Mouse (Mus musculus): ENCODE data around the gene Ggt5.

Gene Ggt5

GRCm38 (mm10) chr10:75568441-75568840 is 20.7 kb upstream of the Ggt5 start:
- DNase-seq (ENCODE audit: extremely low spot score), result no peak

- DNase-seq (ENCODE audit: extremely low spot score), result no peak
These were observed 20.3 kb upstream of the Ggt5 start for GRCm38 (mm10) chr10:75568851-75569250.

GRCm38 (mm10) chr10:75570981-75571657 is 18.0 kb upstream of the Ggt5 start:
- DNase-seq (ENCODE audit: extremely low spot score), result no peak

DNA sequence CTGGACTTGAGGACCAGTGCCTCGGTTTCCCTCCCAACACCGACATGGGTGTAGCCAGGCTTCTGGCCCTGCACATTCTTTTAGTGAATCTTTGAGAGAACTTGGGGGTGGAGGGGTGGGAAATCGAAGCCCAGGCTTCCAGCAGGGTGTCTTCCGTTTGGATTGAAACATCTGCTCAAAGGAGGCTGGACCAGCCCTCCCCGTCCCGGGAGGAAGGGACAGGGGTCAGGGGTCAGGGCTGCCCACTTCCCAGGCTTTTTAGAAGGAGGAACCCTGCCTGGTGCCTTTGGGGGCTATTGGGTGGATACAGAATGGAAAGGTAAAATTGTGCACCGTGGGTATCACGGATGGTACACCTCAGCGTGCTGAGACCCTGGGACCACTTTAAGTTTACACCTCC is 17.2 kb upstream of the Ggt5 start:
- no peak for DNase-seq (ENCODE audit: extremely low spot score)

DNA sequence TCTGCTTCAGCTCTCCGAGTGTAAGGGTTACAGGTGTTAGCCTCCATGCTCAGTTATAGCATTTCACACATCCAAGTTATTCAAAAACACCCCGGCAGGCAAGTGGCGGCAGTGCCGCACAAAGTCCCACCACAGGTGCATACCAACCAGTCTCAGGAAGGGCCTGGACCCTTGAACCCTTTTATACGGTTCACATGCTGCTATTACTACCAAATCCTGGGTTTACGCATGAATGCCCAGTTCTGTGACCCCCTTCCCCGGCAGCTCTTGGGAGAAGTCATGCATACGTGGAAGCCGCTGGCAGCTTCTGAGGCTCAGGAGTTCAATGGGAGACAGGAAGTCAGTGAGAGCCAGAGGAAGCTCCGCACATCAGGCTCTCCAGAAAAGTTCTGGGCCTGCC is 16.0 kb upstream of the Ggt5 start:
- DNase-seq (ENCODE audit: extremely low spot score), result no peak

DNA sequence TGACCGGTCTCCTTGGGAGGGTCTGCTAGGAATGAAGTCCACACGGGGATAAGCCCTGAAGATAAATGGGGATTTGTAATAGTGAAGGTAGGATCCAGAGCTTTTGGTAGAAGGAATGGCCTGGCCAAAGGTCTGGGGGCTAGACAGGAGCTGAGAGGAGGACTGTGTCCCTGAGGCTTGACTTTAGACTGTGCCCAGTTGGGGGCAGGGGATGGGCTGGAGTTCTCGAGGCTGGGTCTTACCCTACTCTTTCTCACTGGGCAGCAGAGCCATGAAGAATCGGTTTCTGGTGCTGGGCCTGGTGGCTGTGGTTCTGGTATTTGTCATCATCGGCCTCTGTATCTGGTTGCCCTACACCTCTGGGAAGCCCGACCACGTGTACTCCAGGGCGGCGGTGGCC is 15.2 kb upstream of the Ggt5 start:
- no peak for DNase-seq (ENCODE audit: extremely low spot score)

DNA sequence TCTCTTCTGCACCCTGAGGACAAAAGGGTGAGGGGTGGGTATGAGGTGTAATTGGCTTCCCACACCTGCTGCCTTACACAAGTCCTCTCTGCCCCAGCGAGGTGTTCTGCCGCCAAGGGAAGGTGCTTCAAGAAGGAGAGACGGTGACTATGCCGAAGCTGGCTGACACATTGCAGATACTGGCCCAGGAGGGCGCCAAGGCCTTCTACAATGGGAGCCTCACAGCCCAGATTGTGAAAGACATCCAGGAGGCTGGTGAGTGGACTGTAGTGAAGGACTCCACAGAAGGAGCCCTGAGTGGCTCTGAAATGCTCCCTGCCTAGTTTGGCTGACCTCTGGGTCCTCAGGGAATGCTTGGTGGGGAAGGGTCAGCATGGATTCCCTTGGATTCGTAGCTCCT is 10.0 kb upstream of the Ggt5 start:
- DNase-seq (ENCODE audit: extremely low spot score), result no peak

DNA sequence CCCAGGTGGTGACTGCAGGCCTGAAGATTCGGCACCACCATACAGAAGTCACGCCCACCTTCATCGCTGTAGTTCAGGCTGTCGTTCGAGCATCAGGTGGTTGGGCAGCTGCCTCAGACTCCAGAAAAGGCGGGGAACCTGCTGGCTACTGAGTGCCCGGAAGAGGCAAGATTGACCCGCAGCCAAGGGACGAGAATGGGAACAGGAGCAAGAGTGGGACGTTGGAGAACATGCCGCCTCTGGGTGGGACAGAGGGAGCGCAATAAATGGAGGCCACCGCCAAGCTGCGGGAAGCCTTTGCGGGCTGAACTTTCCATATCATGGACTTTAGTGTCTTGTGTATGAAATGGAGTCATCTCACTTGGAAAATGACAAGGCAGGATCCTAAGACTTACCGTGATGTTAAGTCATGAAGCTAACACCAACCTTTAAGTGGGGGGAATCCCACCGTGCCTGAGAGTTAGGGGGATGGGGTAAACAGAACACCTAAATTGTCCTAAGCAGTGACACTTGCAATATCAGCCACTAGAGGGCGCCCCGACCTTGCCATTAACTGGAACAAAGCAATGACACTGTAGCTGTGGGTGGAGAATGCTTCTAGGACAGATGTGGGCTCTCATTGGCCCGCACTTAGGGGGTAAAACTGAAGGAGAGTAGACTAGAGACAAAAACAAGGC is 3.1 kb upstream of the Ggt5 start:
- peak; percentile 85 for DNase-seq (ENCODE audit: extremely low spot score)

DNA sequence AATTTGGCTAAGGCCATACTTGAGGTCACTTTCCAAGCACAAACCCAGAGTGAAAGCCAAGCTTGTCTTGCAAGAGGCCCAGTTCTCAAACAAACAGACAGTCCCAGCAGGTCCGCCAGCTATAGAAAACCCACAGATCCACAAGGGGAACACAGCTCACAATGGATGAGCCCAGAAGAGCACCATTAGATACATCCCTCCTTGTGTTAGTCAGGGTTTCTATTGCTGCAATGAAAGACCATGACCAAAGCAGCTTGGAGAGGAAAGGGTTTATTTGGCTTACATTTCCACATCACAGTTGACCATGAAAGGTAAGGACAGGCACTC is 2.6 kb upstream of the Ggt5 start:
- DNase-seq (ENCODE audit: extremely low spot score), result no peak

- no peak for DNase-seq (ENCODE audit: extremely low spot score)
These were observed 1.4 kb upstream of the Ggt5 start for GRCm38 (mm10) chr10:75587781-75588180.

DNA sequence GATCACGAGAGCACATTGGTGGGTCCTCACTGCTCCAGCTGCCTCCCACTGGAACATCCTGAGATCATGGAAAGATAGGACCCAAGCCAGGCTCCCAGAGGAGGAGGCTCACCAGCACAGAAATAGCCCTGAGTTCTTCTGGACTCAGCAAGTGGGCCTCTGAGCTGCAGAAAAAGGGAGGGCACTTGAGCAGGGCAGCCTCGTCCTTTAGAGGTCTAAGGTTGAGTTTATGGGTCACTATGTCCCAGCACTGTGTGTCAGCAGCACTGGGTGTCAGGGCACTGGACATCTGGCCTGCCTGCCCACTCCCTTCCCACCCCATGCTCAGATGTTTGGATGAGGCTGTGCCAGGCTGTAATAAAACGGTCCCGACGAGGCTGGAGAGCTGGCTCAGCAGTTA is 804 bp upstream of the Ggt5 start:
- DNase-seq (ENCODE audit: extremely low spot score), result no peak

- DNase-seq (ENCODE audit: extremely low spot score), result no peak
These were observed 511 bp downstream of the Ggt5 start for GRCm38 (mm10) chr10:75589651-75590050.

DNA sequence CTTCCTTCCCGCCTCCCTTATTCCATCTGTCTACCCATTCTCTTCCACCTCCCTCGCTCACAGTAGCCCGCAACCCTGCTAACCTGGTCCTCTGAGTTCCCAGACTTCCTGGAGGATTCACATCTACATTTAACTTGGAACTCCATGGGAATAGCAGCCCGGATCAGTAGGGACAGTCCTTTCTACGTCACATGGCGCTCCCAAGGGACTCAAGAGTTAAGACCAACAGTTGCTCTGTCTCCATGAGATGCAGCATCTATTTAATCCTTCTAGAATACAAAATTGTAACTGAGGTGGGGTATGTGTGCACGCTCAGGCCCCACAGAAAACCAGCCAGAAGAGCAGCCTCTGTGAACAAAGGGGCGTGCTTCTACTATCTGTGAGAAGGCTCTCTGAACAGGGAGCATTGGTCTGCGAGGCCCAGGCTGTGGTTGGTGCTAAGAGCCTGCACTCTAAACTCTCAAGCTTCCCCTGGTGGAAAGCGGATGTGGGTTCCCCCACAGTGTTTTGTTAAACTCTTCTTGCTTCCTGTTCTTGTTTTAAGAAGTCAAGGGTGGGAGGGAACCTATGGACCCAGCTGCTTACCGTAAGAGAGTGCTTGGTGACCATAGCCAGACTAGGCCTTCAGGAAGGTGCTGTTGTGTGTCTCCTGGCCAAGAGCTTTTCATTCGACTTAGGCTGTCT is 2.2 kb downstream of the Ggt5 start:
- no peak for DNase-seq (ENCODE audit: extremely low spot score)

DNA sequence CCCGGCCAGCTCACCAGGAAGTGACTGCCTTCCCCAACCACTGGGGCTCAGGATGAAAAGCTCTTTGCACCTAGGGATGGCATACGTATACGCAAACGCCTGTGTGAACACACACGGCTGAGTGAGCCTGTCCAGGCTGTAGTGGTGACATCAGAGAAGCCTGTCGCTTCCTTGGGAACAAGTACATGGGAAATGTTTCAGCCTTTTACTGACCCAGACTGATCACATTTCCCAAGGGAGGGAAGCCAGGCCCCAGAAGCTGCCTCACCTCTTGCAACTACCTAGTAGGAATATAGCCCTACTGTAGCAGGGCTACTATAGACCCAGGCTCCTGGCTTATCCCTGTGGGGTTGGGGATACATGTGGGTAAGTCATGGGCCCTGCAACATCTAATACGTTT is 3.4 kb downstream of the Ggt5 start:
- no peak for DNase-seq (ENCODE audit: extremely low spot score)

GRCm38 (mm10) chr10:75595981-75596380 is 6.8 kb downstream of the Ggt5 start:
- DNase-seq (ENCODE audit: extremely low spot score), result no peak

DNA sequence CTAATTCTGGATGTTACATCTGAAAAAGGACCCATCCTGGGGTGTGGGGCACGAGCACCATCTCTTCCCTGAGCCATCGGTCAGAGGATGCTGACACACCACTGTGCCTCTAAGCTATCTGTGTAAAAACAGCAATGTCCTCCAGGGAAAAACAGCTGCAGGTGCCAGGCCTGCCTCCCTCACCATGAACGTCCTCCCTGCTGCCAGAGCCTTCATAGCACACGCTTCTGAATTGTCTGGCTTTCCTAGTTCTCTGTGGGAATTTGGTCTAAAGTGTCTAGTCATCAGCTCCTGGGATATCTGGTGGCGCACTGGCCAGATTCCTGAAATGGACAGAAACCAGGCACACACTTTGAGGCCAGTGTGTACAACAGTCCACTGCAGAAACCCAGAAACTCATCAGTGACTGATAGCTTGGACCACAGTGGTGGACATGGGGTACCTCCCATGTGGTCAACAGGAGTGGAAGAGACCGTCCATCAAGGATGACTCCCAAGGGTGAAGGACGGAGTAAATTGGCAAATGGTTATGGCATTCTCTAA is 11.1 kb downstream of the Ggt5 start:
- DNase-seq (ENCODE audit: extremely low spot score), result no peak

- DNase-seq (ENCODE audit: extremely low spot score), result no peak
These were observed 16.2 kb downstream of the Ggt5 start for GRCm38 (mm10) chr10:75605162-75605846.

DNA sequence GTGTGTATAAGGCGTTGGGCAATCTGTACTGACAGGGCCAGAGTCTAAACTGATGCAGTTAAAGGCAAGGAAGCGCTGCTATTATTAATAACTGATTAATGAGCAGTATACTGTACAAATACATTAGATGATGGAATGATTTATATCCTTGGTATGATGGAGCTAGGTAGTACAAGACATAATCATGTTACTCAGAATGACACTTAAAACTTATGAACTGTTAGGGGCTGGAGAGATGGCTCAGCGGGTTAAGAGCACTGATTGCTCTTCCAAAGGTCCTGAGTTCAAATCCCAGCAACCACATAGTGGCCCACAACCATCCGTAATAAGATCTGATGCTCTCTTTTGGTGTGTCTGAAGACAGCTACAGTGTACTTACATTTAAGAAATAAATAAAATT is 18.1 kb downstream of the Ggt5 start:
- DNase-seq (ENCODE audit: extremely low spot score), result no peak

DNA sequence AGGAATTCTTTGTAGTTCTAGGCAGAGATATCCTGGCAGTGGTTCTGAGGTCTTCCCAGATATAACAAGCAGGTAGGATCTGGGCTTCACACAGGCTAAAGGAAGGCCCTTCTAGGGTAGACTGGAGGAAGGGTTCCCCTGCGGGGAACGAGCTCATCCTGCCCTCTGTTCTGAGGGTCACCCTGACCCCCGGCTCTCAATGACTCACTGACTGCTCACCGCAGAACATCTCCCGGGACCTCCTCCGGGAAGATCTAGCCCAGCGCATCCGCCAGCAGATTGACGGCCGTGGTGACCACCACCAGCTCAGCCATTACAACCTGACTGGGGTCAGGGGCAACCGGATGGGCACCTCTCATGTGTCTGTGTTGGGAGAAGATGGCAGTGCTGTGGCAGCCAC is 19.8 kb downstream of the Ggt5 start:
- DNase-seq (ENCODE audit: extremely low spot score), result no peak

GRCm38 (mm10) chr10:75610486-75610885 is 21.3 kb downstream of the Ggt5 start:
- no peak for DNase-seq (ENCODE audit: extremely low spot score)

DNA sequence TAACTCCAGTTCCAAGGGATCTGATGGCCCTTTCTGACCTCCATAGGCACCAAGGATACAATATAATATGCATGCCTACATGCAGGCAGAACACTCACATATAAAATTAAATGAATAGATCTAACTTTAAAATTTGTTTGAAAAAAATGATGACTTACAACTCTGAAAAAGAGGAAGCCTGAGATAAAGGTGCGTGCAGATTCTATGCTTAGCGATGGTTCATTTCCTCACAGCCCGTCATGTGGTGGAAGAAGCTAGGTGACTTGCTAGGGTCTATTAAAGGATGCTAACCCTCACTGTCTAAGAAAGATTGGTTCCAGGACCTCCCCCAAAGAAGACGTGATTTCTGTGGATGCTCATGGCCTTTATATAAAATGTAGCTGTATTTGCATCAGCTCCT is 26.9 kb downstream of the Ggt5 start:
- no peak for DNase-seq (ENCODE audit: extremely low spot score)

DNA sequence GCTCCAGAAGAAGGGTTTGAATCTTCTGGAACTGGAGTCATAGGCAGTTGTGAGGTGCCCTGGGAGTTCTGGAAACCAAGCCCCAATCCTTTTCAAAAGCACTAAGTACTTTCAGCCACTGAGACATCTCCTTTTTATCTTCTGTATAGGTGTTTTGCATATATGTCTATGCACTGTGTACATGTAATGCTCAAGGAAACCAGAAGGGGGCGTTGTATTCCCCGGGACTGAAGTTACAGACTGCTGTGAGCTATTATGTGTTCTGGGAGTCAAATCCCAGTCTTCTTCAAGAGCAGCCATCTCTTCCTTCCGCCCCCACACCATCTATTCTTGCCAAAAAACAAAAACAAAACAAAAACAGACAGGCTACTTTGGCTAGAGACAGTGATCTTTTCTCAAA is 31.7 kb downstream of the Ggt5 start:
- DNase-seq (ENCODE audit: extremely low spot score), result no peak

- DNase-seq (ENCODE audit: extremely low spot score), result no peak
These were observed 36.8 kb downstream of the Ggt5 start for GRCm38 (mm10) chr10:75625920-75626319.
